Mouse (Mus musculus) hindbrain, embryonic 11.5 days (tissue): Measurements from ENCODE around the gene Nop56. TPM values are rescaled to one million over a fixed set of nuclear protein-coding genes. Genes with fewer than 3 reads are reported as not detected.

ENCODE experiments used
- ATAC-seq: fragments of 200-750 bp; cut with Nextera tagmentation; 2 replicates; pipeline ENCODE4 v1.8.0; 2017; ENCODE audit warnings: mild to moderate bottlenecking, moderate TSS enrichment, moderate library complexity; ENCODE audit not compliant: low FRiP score
- DNase-seq: peaks from one replicate; pipeline ENCODE4 v3.0.0-alpha.2; 2015; ENCODE audit warnings: low spot score
- H3K27ac ChIP-seq: fragments of 300-500 bp; sonication (generic); 2 replicates; pipeline ENCODE4 v1.5.1; 2014; ENCODE audit warnings: mild to moderate bottlenecking, low read depth, low read length
- H3K27me3 ChIP-seq: fragments of 300-500 bp; sonication (generic); 2 replicates; pipeline ENCODE4 v1.6.1; 2014; ENCODE audit warnings: mild to moderate bottlenecking, low read length, moderate library complexity, mixed read lengths; ENCODE audit not compliant: control insufficient read depth, insufficient read depth
- H3K36me3 ChIP-seq: fragments of 300-500 bp; sonication (generic); 2 replicates; pipeline ENCODE4 v1.6.1; 2014; ENCODE audit warnings: mild to moderate bottlenecking, low read length, moderate library complexity, mixed read lengths; ENCODE audit not compliant: control insufficient read depth, insufficient read depth
- H3K4me1 ChIP-seq: fragments of 300-500 bp; sonication (generic); replicated peaks from 2 replicates; pipeline ENCODE4 v1.6.1; 2014; ENCODE audit warnings: low read length, mixed read lengths; ENCODE audit not compliant: control insufficient read depth, insufficient read depth
- H3K4me2 ChIP-seq: fragments of 300-500 bp; sonication (generic); replicated peaks from 2 replicates; pipeline ENCODE4 v1.6.1; 2014; ENCODE audit warnings: mild to moderate bottlenecking, low read depth, low read length
- H3K4me3 ChIP-seq: fragments of 300-500 bp; sonication (generic); 2 replicates; pipeline ENCODE4 v1.5.1; 2014; ENCODE audit warnings: low read depth, low read length
- H3K9ac ChIP-seq: fragments of 300-500 bp; sonication (generic); 2 replicates; pipeline ENCODE4 v1.6.1; 2014; ENCODE audit warnings: low read depth, low read length
- H3K9me3 ChIP-seq: fragments of 300-500 bp; sonication (generic); 2 replicates; pipeline ENCODE4 v1.6.1; 2016; ENCODE audit warnings: low read length; ENCODE audit not compliant: control insufficient read depth
- WGBS: fragments of 180-500 bp; shearing (Covaris S2); extraction: QIAGEN DNeasy Blood & Tissue Kit; methylation state at CpG from one replicate; pipeline ENCODE4 v1.1.7; 2014; 5-methylcytosine and 5-hydroxymethylcytosine counted together
- polyA plus RNA-seq: library from polyadenylated mRNA; unstranded; fragments of >200 nt; fragmentation: Nextera tagmentation; extraction: Ambion mirVana; gene quantifications from 2 replicates; pipeline ENCODE4 v1.2.1, GENCODE M21; 2014

Gene Nop56
- polyA plus RNA-seq, 1 experiment from 2014 or later: 297 TPM

DNA sequence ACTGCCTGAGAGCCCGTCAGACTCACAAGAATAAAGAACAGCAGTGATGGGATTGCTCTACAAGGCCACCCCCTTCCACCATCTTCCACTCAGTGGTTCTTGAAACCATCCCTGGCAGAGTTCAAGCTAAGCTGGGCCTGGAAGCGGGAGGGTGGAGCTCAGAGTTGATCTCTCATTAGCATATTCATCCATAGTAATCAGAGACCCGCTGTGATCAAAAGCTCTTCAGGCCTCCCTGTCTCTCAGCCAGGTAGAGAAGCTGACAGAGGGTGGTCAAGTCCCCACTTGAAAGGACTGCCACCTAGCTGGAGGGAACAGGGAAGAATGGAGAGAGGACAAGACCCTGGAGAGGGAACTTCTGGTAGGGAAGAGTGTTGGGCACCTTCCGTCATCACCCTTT is 28.8 kb downstream of the Nop56 start:
- Histone ChIP-seq H3K27ac (no peak overlapping the region), H3K27me3 (no peaks in the 10 kb centered on the region), H3K9me3 (no peaks in the 10 kb centered on the region), H3K9ac (no peak overlapping the region), H3K4me2 (no peak overlapping the region), H3K36me3 (no peaks in the 10 kb centered on the region), H3K4me3 (no peak overlapping the region), H3K4me1 (no peaks in the 10 kb centered on the region)
- WGBS: 52% methylated on average over 4 of the region's 4 CpGs
- ATAC-seq: no peak
- DNase-seq: no peak

DNA sequence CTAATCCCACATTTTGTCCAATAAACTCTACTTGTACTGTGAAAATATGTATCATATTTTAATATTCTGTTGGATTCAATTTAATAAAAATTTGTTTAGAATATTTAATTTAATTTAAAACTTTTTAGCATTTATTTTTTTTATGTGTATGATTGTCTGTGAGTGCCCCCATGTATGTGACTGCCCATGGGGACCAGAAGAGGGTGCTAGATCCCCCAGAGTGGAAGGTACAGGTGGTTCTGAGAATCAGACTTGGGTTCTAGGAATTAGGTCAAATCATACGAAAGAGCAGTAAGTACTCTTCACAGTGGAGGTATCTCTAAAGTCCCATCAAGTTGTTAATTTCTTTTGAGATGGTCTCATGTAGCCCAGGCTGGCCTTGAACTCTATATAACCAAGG is 52.8 kb downstream of the Nop56 start:
- Histone ChIP-seq H3K36me3 (no peaks in the 10 kb centered on the region), H3K9me3 (no peaks in the 10 kb centered on the region), H3K4me2 (no peak overlapping the region), H3K9ac (no peak overlapping the region), H3K27me3 (no peaks in the 10 kb centered on the region), H3K27ac (no peak overlapping the region), H3K4me3 (no peak overlapping the region), H3K4me1 (no peaks in the 10 kb centered on the region)
- no peak for ATAC-seq
- 69% methylated on average over 1 of the region's 1 CpGs for WGBS
- no peak for DNase-seq

Other genes with a start within 250 kb of the Nop56 start
- gene Tgm6, start 162.0 kb upstream of the Nop56 start, polyA plus RNA-seq: not detected in 2 replicates
- 698 and 723 TPM in 2 replicates for gene Snrpb, start 95.0 kb upstream of the Nop56 start, polyA plus RNA-seq
- gene Tmc2, start 79.2 kb upstream of the Nop56 start, polyA plus RNA-seq: not detected in 2 replicates
- gene Idh3b, start 10.1 kb downstream of the Nop56 start, polyA plus RNA-seq: 141 and 147 TPM in 2 replicates
- gene Ebf4, start 20.7 kb downstream of the Nop56 start, polyA plus RNA-seq: 1.1 and 1.2 TPM in 2 replicates
- gene Cpxm1, start 123.1 kb downstream of the Nop56 start, polyA plus RNA-seq: 31.8 and 32.1 TPM in 2 replicates
- gene Gm28372, start 130.8 kb downstream of the Nop56 start, polyA plus RNA-seq: not detected in 2 replicates
- gene 1700020A23Rik, start 130.8 kb downstream of the Nop56 start, polyA plus RNA-seq: not detected in 2 replicates
- gene Tmem239, start 132.0 kb downstream of the Nop56 start, polyA plus RNA-seq: not detected in 2 replicates
- 70.2 and 78.5 TPM in 2 replicates for gene Vps16, start 149.9 kb downstream of the Nop56 start, polyA plus RNA-seq
- 8.1 and 10.3 TPM in 2 replicates for gene Pced1a, start 150.3 kb downstream of the Nop56 start, polyA plus RNA-seq
- gene Ptpra, start 175.8 kb downstream of the Nop56 start, polyA plus RNA-seq: 102 TPM in 2 replicates